Mouse (Mus musculus) midbrain, embryonic 15.5 days (tissue): Measurements from ENCODE around the gene Cela2a. TPM values are rescaled to one million over a fixed set of nuclear protein-coding genes. Genes with fewer than 3 reads are reported as not detected.

ENCODE experiments used
- ATAC-seq: fragments of 200-750 bp; cut with Nextera tagmentation; replicated peaks from 2 replicates; pipeline ENCODE4 v1.8.0; 2017; ENCODE audit warnings: moderate TSS enrichment
- H3K27ac ChIP-seq: fragments of 300-500 bp; sonication (generic); 2 replicates; pipeline ENCODE4 v1.5.1; 2015; ENCODE audit warnings: mild to moderate bottlenecking, inconsistent platforms
- H3K27me3 ChIP-seq: fragments of 300-500 bp; sonication (generic); replicated peaks from 2 replicates; pipeline ENCODE4 v1.6.1; 2015; ENCODE audit warnings: inconsistent platforms
- H3K36me3 ChIP-seq: fragments of 300-500 bp; sonication (generic); replicated peaks from 2 replicates; pipeline ENCODE4 v1.6.1; 2015; ENCODE audit warnings: inconsistent platforms
- H3K4me1 ChIP-seq: fragments of 300-500 bp; sonication (generic); 2 replicates; pipeline ENCODE4 v1.6.1; 2015; ENCODE audit warnings: inconsistent platforms
- H3K4me2 ChIP-seq: fragments of 300-500 bp; sonication (generic); 2 replicates; pipeline ENCODE4 v1.6.1; 2015; ENCODE audit warnings: inconsistent platforms, mild to moderate bottlenecking, moderate library complexity
- H3K4me3 ChIP-seq: fragments of 300-500 bp; sonication (generic); 2 replicates; pipeline ENCODE4 v1.5.1; 2015; ENCODE audit warnings: mild to moderate bottlenecking, inconsistent platforms
- H3K9ac ChIP-seq: fragments of 300-500 bp; sonication (generic); 2 replicates; pipeline ENCODE4 v1.6.1; 2015; ENCODE audit warnings: mild to moderate bottlenecking, inconsistent platforms
- H3K9me3 ChIP-seq: fragments of 300-500 bp; sonication (generic); 2 replicates; pipeline ENCODE4 v1.6.1; 2016; ENCODE audit warnings: inconsistent platforms
- WGBS: fragments of 180-500 bp; shearing (Covaris S2); methylation state at CpG from one replicate; pipeline ENCODE4 v1.1.7; 2015; ENCODE audit warnings: mixed read lengths; 5-methylcytosine and 5-hydroxymethylcytosine counted together
- polyA plus RNA-seq: library from polyadenylated mRNA; unstranded; fragments of >200 nt; fragmentation: Nextera tagmentation; extraction: Ambion mirVana; gene quantifications from 2 replicates; pipeline ENCODE4 v1.2.1, GENCODE M21; 2015

Gene Cela2a
- polyA plus RNA-seq, 1 experiment from 2014 or later: 0.36 TPM

DNA sequence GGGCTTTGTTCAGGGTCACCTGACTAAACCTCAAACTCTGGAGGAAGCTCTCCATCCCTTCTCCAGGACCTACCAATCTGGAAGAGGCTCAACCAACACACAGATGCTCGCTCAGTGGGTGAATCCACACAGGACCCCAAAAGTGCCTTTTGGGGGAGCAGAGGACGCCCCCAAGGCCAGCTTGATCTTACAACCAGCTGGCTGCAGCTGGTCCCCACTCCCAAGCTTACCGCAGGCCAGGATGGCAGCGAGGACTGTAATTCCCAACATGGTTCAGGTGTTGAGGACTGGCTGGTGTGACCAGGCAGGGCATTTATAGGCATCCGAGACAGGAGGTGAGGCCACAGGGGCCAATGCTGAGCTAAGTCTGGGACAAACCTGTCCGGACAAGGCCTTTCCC lies 20.0 kb upstream of the Cela2a start, which contains the start of gene Ctrc:
Gene Ctrc, minus strand, starts transcription at position 361 of the 400 bp plus-strand sequence.
- H3K9me3 ChIP-seq: no peaks in the 10 kb centered on the region
- H3K9ac ChIP-seq: no peak within 1 kb of the TSS
- H3K36me3 ChIP-seq: no peaks in the 10 kb centered on the region
- no peak within 1 kb of the TSS for H3K4me3 ChIP-seq
- 88% methylated on average over 6 of the region's 6 CpGs for WGBS
- no peak within 1 kb of the TSS for H3K4me2 ChIP-seq
- ATAC-seq: no peak
- no peak within 1 kb of the TSS for H3K27ac ChIP-seq
- H3K4me1 ChIP-seq: no peaks in the 10 kb centered on the region
- no peaks in the 10 kb centered on the region for H3K27me3 ChIP-seq

DNA sequence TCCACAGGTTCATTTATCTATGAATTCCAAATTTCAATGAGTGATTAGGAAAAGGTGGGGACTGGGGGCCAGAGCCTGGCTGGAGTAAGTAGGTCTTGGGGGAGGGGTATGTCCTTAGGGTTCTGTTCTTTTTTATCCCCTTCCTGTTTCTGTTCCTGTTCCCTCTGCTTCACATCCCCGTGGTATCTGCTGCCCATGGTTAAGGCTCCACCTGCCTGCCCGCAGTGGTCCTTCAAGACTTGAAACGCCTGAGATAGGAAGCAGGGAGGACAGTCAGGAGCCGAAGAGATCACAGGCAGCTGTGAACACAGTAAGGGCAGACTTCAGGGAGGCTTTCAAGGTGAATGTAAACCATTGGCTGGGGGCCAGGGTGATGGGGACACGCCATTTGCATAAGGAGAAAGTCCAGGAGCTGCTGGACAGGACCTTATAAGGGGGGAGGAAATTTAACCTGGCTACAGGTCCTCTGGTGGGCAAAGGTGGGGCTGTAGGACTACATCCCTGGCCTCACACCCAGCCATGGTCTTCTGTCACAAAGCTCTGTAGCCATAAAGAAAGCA lies 8.7 kb upstream of the Cela2a start:
- Histone ChIP-seq H3K9ac (no peak overlapping the region), H3K4me3 (no peak overlapping the region), H3K4me2 (no peak overlapping the region), H3K36me3 (no peaks in the 10 kb centered on the region), H3K27ac (no peak overlapping the region), H3K9me3 (no peaks in the 10 kb centered on the region), H3K4me1 (no peaks in the 10 kb centered on the region), H3K27me3 (no peaks in the 10 kb centered on the region)
- 75% methylated on average over 5 of the region's 5 CpGs for WGBS
- no peak for ATAC-seq

DNA sequence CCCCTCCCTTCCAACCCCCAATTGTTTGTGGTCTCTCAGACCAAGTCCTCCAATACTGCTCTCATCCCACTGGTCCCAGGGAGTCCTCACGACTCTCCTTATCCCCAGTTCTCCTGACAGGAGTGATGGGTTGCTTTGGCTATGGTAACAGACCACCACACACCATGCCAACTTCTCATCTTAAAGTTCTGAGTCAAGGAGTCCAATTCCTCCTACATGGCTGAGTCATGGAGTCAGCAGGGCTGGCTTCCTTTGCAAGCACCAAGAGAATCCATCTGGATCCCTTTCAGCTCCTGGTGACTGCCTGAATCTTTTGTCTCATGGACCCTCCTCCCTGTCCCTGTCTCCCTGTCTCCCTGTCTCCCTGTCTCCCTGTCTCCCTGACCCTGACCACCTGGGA lies 8.0 kb upstream of the Cela2a start:
- Histone ChIP-seq H3K36me3 (no peaks in the 10 kb centered on the region), H3K4me2 (no peak overlapping the region), H3K4me3 (no peak overlapping the region), H3K27me3 (no peaks in the 10 kb centered on the region), H3K9ac (no peak overlapping the region), H3K27ac (no peak overlapping the region), H3K9me3 (no peaks in the 10 kb centered on the region), H3K4me1 (no peaks in the 10 kb centered on the region)
- ATAC-seq: no peak
- WGBS: 46% methylated on average over 1 of the region's 1 CpGs

DNA sequence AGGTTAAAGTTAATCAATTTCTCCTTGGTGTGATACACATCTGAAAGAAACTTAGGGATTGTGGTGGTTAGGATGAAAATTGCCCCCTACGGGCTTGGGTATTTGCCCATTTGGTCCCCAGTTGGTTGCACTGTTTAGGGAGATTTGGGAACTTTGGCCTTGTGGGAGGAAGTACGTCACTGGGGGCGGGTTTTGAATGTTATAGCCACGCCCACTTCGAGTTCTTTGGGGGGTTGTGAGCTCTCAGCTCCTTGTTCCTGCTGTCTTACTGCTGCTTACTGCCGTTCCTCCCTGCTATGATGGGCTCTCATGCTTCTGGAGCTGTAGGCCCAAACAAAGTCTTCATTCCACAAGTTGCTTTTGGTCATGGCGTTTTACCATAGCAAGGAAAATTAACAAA lies 5.4 kb upstream of the Cela2a start:
- no peak overlapping the region for H3K9ac ChIP-seq
- no peaks in the 10 kb centered on the region for H3K9me3 ChIP-seq
- no peaks in the 10 kb centered on the region for H3K36me3 ChIP-seq
- H3K27ac ChIP-seq: no peak overlapping the region
- H3K4me1 ChIP-seq: no peaks in the 10 kb centered on the region
- WGBS: 81% methylated on average over 7 of the region's 7 CpGs
- no peaks in the 10 kb centered on the region for H3K27me3 ChIP-seq
- H3K4me2 ChIP-seq: no peak overlapping the region
- H3K4me3 ChIP-seq: no peak overlapping the region
- no peak for ATAC-seq

DNA sequence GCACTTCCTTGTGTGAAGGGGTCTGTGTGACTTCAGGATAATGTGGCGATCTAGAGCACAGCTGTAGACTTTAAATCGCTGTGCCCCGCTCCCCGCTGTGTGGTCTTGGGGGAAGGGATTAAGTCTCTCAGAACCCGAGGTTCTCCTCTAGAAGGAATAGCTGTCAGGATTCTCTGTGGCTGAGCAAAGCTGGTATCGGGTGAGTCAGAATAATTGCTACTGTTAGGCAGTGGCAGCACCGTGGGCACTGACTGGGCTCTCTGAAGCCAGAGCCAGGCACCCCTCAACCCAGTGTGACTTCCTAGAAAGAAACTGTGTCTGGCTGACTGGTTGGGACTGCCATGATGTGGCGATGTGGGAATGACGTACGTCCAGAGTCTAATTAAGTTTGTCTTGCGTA lies 4.4 kb upstream of the Cela2a start:
- H3K27me3 ChIP-seq: no peaks in the 10 kb centered on the region
- no peaks in the 10 kb centered on the region for H3K4me1 ChIP-seq
- ATAC-seq: no peak
- H3K36me3 ChIP-seq: no peaks in the 10 kb centered on the region
- H3K4me2 ChIP-seq: no peak overlapping the region
- no peak overlapping the region for H3K27ac ChIP-seq
- H3K9me3 ChIP-seq: no peaks in the 10 kb centered on the region
- H3K4me3 ChIP-seq: no peak overlapping the region
- no peak overlapping the region for H3K9ac ChIP-seq
- 43% methylated on average over 11 of the region's 11 CpGs for WGBS

DNA sequence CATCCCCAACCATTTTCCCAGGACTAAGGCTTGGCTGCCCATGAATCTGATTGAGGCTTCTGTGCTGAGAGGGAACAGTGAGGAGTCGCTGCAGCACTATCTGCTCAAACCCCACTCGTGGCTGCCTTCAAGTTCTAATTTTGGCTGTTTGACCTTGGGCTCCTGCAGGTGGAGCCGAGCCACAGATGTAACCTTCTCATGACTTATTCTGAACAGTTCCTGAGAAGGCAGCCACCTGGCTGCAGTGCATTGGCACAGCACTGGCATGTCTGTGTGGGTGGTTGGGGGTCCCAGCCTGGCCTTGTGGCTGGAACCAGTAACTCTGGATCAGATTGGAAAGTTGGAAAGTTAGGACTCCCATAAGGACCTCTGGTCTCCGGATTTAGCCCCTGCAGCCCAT lies 2.2 kb upstream of the Cela2a start:
- Histone ChIP-seq H3K27ac (no peak overlapping the region), H3K4me2 (no peak overlapping the region), H3K4me1 (no peaks in the 10 kb centered on the region), H3K4me3 (no peak overlapping the region), H3K27me3 (no peaks in the 10 kb centered on the region), H3K9ac (no peak overlapping the region), H3K9me3 (no peaks in the 10 kb centered on the region), H3K36me3 (no peaks in the 10 kb centered on the region)
- 86% methylated on average over 4 of the region's 4 CpGs for WGBS
- ATAC-seq: no peak

DNA sequence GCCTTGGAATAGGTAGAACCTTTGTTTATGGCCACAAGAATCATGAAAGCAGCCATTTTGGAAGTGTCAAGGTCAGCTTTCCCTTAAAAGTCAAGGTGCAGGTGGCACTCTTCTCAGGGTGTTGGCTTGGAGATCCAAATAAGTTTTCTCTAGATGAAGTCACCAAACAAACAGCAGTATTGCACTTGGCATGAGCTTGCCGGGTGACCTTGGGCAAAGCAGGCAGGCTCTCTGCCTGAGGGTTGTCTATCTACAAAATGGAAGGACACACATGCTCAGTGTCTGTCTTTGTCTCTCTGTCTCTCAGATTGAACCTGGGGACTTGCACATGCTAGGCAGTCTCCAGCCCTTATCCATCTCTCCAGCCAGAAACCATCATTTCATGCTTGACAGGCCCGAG lies 1.4 kb upstream of the Cela2a start:
- no peak overlapping the region for H3K4me2 ChIP-seq
- H3K4me3 ChIP-seq: no peak overlapping the region
- H3K27ac ChIP-seq: no peak overlapping the region
- 98% methylated on average over 2 of the region's 2 CpGs for WGBS
- H3K36me3 ChIP-seq: no peaks in the 10 kb centered on the region
- ATAC-seq: no peak
- H3K9me3 ChIP-seq: no peaks in the 10 kb centered on the region
- no peaks in the 10 kb centered on the region for H3K4me1 ChIP-seq
- no peak overlapping the region for H3K9ac ChIP-seq
- no peaks in the 10 kb centered on the region for H3K27me3 ChIP-seq

DNA sequence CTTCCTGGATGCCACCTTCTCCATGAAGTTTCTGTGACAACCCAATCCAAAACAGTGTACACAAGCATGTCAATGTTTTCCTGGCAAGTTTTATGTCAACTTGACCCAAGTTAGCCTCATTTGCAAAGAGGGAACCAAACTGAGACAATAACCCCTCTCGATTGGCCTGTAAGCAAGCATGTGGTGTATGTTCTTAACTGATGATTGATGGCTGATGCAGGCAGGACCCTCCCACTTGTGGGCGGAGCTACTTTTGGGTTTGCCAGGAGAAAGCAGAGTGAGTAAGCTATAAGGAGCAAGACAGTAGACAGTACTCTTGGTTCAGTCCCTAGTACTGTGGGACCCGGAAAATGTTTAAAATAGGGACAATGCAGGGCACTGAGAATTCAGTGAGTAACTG lies 3.0 kb downstream of the Cela2a start:
- 64% methylated on average over 3 of the region's 3 CpGs for WGBS

DNA sequence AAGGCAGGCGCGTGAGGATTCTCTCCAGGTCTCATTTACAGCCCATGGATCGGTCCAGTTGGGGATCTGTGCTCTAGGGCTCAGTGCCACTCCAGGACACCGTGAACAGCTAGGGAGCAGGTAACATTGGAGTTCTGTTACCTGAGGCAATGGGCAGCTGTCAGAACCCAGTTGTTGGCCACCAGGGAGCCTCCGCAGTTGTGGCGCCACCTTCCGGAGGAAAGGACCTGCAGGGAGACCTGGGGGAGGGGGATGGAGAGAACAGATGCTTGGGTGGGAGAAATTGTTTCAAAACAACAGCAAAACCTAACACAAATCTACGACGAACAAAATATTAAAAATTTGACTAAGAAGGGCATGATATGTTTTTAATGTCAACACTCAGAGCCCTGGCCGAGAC lies 3.9 kb downstream of the Cela2a start:
- no peaks in the 10 kb centered on the region for H3K4me1 ChIP-seq
- no peak for ATAC-seq
- WGBS: 80% methylated on average over 10 of the region's 10 CpGs
- H3K9me3 ChIP-seq: no peaks in the 10 kb centered on the region
- H3K27me3 ChIP-seq: no peaks in the 10 kb centered on the region
- no peak overlapping the region for H3K4me3 ChIP-seq
- H3K9ac ChIP-seq: no peak overlapping the region
- no peak overlapping the region for H3K27ac ChIP-seq
- no peaks in the 10 kb centered on the region for H3K36me3 ChIP-seq
- H3K4me2 ChIP-seq: no peak overlapping the region

More for the DNA sequence above, 3.0 kb downstream of the Cela2a start:
- no peak for ATAC-seq
- Histone ChIP-seq H3K36me3 (no peaks in the 10 kb centered on the region), H3K27me3 (no peaks in the 10 kb centered on the region), H3K4me1 (no peaks in the 10 kb centered on the region), H3K4me2 (no peak overlapping the region), H3K9me3 (no peaks in the 10 kb centered on the region), H3K27ac (no peak overlapping the region), H3K9ac (no peak overlapping the region), H3K4me3 (no peak overlapping the region)

DNA sequence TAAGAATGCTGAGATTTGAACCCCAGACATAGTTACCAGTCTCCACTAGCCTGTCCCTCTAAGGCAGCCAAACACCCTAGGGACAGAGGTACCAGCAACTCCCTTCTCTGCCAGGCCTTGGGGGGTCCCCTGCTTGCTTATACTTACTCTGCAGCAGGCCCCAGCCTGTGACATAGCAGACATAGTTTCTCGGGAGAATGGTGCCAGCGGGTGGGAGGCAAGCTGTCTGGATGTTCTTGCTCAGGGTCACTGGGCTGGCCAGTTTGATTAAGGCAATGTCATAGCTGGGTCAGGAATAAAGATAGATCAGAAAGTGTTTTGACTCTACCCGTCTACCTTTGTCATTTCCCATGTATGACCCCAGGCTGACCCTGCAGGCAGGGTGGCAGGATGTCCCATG lies 4.8 kb downstream of the Cela2a start:
- Histone ChIP-seq H3K9ac (no peak overlapping the region), H3K27me3 (no peaks in the 10 kb centered on the region), H3K9me3 (no peaks in the 10 kb centered on the region), H3K36me3 (no peaks in the 10 kb centered on the region), H3K4me3 (no peak overlapping the region), H3K27ac (no peak overlapping the region), H3K4me1 (no peaks in the 10 kb centered on the region), H3K4me2 (no peak overlapping the region)
- 81% methylated on average over 3 of the region's 3 CpGs for WGBS
- no peak for ATAC-seq

DNA sequence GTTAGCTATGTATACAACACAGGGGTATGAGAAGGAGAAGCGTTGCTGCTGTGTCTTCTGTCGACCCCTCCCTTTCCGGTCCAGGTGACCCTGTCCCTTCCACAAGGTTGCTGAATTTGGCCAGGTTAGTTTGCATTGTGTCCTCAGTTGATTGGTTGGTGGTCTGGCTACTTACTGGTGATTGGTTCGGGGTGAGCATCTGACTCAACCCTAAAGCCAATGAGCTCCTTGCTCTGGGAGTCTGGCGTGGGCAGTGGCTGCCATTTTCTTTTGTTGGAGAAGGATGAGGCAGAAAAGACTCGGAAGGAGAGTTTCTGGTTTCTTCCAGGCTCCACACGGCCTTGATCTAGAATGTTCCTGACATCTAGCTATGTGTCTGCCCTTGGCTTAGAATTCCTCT lies 6.6 kb downstream of the Cela2a start:
- H3K27me3 ChIP-seq: no peaks in the 10 kb centered on the region
- no peak overlapping the region for H3K27ac ChIP-seq
- H3K4me3 ChIP-seq: no peak overlapping the region
- no peak overlapping the region for H3K9ac ChIP-seq
- H3K36me3 ChIP-seq: no peaks in the 10 kb centered on the region; the same call in 1 of the 2 replicates
- no peak overlapping the region for H3K4me2 ChIP-seq
- no peak for ATAC-seq
- WGBS: 94% methylated on average over 7 of the region's 7 CpGs
- no peaks in the 10 kb centered on the region for H3K4me1 ChIP-seq
- no peaks in the 10 kb centered on the region for H3K9me3 ChIP-seq

DNA sequence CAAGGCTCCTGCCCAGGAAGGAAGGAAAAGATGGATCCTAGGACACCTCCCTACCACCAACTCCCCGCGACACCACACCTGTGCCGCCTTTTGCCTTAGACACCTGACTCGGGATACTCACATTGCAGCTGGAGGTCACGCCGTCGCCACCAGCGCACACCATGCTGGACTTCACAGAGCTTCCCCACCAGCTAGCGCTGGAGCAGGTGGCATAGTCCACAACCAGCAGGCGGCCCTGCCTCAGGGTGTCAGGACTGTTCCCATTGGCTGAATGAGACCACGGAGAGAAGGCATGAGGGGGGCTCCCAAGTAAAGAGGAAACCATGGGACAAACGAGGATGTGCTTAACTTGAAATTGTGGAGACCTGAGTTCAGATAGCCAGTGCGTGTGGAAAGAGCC lies 7.1 kb downstream of the Cela2a start:
- no peaks in the 10 kb centered on the region for H3K9me3 ChIP-seq
- 88% methylated on average over 13 of the region's 13 CpGs for WGBS
- no peak overlapping the region for H3K4me2 ChIP-seq
- no peak for ATAC-seq
- H3K4me1 ChIP-seq: no peaks in the 10 kb centered on the region
- H3K27ac ChIP-seq: no peak overlapping the region
- no peak overlapping the region for H3K9ac ChIP-seq
- peaks cover 2% of the 10 kb centered on the region; the same call in 1 of the 2 replicates for H3K36me3 ChIP-seq
- H3K27me3 ChIP-seq: no peaks in the 10 kb centered on the region
- H3K4me3 ChIP-seq: no peak overlapping the region

DNA sequence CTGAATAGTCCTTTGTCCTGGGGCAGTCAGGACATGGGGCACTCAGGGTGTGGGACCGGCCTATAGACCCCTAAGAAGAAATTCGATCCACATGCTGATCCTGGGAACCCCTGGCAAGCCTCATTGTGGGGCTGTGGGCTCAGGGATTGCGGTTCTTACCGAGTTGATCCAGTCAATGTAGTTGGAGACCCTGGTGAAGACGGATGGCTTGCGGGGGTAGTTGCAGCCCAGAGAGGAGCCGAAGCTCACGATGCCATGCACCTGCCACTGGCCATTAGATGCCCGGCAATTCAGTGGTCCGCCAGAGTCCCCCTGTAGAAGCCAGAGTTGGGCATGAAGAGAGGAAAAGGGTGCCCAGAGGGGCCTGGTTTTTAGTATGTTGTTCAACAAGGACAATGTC lies 8.3 kb downstream of the Cela2a start:
- Histone ChIP-seq H3K27me3 (no peaks in the 10 kb centered on the region), H3K4me3 (no peak overlapping the region)
- 50% methylated on average over 10 of the region's 10 CpGs for WGBS

More for the DNA sequence above, 8.3 kb downstream of the Cela2a start:
- Histone ChIP-seq H3K9ac (no peak overlapping the region), H3K9me3 (no peaks in the 10 kb centered on the region), H3K4me2 (no peak overlapping the region), H3K27ac (no peak overlapping the region), H3K4me1 (no peaks in the 10 kb centered on the region), H3K36me3 (peaks cover 5% of the 10 kb centered on the region; the same call in 1 of the 2 replicates)
- ATAC-seq: no peak
